Mouse (Mus musculus) embryonic facial prominence, embryonic 10.5 days (tissue): Measurements from ENCODE around the gene Ptprs. TPM values are rescaled to one million over a fixed set of nuclear protein-coding genes. Genes with fewer than 3 reads are reported as not detected.
"Not testable (repeated sequence)": the region's sequence is repeated elsewhere in the genome, so short reads cannot be mapped to it uniquely, and the experiment has no call there.

Experiments used
- DNase-seq: peaks from one replicate; pipeline ENCODE4 v3.0.0-alpha.2; 2017; ENCODE audit warnings: low spot score
- H3K27ac ChIP-seq: fragments of 300-500 bp; sonication (generic); replicated peaks from 2 replicates; pipeline ENCODE4 v1.5.1; 2016; ENCODE audit warnings: mild to moderate bottlenecking
- H3K27me3 ChIP-seq: fragments of 300-500 bp; sonication (generic); replicated peaks from 2 replicates; pipeline ENCODE4 v1.6.1; 2016; ENCODE audit warnings: low read depth, mild to moderate bottlenecking; ENCODE audit not compliant: poor library complexity, severe bottlenecking
- H3K36me3 ChIP-seq: fragments of 300-500 bp; sonication (generic); replicated peaks from 2 replicates; pipeline ENCODE4 v1.6.1; 2016; ENCODE audit warnings: mild to moderate bottlenecking, moderate library complexity
- H3K4me1 ChIP-seq: fragments of 300-500 bp; sonication (generic); 2 replicates; pipeline ENCODE4 v1.6.1; 2016
- H3K4me3 ChIP-seq: fragments of 300-500 bp; sonication (generic); 2 replicates; pipeline ENCODE4 v1.5.1; 2016; ENCODE audit warnings: mild to moderate bottlenecking, moderate library complexity
- H3K9me3 ChIP-seq: fragments of 300-500 bp; sonication (generic); 2 replicates; pipeline ENCODE4 v1.6.1; 2016; ENCODE audit warnings: mild to moderate bottlenecking
- WGBS: fragments of 180-500 bp; shearing (Covaris S2); methylation state at CpG from one replicate; pipeline ENCODE4 v1.1.7; 2016; 5-methylcytosine and 5-hydroxymethylcytosine counted together
- polyA plus RNA-seq: library from polyadenylated mRNA; unstranded; fragments of >200 nt; fragmentation: Nextera tagmentation; extraction: Ambion mirVana; gene quantifications from 2 replicates; pipeline ENCODE4 v1.2.1, GENCODE M21; 2016

Ptprs gene
- polyA plus RNA-seq, 1 experiment from 2014 or later: 86.4 TPM

DNA sequence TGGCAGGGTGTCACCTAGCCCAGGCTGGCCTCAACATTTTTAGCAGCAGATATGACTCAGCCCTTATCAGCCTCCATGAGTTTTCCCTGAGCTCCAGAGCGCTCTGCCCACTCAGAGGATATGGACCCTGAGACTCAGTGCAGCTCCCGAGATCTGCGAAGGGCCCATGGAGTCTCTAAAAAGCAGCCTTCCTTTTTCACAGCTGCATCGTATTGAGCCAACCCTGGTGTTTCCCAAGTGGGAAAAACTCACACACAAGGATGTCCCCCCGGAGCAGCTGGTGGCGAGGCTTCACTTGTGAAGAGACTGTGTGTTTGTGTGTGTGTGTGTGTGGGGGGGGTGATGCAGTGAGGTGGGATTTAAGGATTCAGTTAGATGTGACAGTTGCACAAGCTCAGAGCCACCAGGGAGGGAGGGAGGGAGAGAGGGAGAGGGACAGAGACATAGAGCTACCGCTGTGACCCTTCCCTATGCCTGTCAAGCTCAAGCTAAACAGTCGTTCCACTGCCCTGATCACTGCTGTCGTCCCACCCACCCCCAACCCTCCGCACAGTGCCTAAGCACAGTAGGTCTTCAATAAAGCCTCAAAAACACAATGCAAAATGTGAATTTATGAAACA is 32.8 kb upstream of the Ptprs start:
- WGBS: 36% methylated on average over 10 of the region's 10 CpGs
- DNase-seq: no peak
- Histone ChIP-seq H3K4me1 (peaks cover 54% of the 10 kb centered on the region), H3K27ac (peak overlapping the region; percentile 19; the same call in 1 of the 2 replicates), H3K4me3 (peak overlapping the region; percentile 41; the same call in 1 of the 2 replicates), H3K36me3 (no peaks in the 10 kb centered on the region), H3K27me3 (peaks cover 71% of the 10 kb centered on the region), H3K9me3 (peaks cover 18% of the 10 kb centered on the region)

DNA sequence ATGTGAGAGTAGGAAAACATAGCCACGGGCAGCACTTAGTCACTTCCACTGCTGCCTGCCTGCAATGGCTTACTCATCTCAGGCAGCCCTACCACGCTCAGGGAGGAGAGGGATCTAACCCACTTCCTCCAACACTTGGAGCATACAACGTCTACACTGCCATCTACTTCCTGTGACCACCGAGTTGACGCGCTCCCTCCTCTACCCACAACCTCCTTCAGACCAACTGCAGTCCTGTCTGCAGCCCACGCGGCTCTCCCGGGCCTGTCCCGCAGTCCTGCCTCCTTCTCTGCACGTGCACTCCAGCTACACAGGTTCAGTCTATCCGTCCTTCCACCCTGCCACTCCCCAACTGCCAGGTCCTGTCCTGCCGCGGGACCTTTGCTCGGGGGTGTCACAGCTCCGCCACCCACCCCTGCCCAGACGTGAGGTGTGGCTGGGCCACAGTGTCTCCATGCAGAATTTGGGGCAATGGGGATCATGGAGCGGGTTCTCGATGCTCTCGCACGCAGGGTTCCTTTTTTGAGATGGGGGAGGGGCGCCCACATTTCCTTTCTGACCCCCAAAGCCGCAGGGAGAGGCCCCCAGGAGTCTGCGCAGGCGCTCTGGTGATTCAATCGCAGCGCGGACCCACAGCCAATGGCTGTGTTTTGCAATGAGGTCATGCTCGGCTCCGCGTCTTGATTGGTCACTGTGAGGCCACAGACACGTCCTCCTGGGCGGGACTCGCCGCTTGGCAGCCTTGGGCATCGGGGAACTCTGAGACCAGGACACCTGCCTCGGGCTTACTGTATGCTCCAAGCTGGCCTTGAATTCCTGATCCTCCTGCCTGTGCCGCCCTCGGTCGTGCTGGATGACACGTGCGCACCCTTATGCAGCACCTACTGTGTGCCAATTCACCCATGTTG is 31.1 kb upstream of the Ptprs start:
- H3K9me3 ChIP-seq: peaks cover 19% of the 10 kb centered on the region
- H3K27ac ChIP-seq: peak overlapping the region; percentile 92
- no peaks in the 10 kb centered on the region for H3K36me3 ChIP-seq
- WGBS: under 1% methylated on average over 42 of the region's 42 CpGs
- H3K4me3 ChIP-seq: peak overlapping the region; percentile 65
- H3K4me1 ChIP-seq: peaks cover 54% of the 10 kb centered on the region
- peaks cover 54% of the 10 kb centered on the region for H3K27me3 ChIP-seq
- DNase-seq: peak; percentile 96

DNA sequence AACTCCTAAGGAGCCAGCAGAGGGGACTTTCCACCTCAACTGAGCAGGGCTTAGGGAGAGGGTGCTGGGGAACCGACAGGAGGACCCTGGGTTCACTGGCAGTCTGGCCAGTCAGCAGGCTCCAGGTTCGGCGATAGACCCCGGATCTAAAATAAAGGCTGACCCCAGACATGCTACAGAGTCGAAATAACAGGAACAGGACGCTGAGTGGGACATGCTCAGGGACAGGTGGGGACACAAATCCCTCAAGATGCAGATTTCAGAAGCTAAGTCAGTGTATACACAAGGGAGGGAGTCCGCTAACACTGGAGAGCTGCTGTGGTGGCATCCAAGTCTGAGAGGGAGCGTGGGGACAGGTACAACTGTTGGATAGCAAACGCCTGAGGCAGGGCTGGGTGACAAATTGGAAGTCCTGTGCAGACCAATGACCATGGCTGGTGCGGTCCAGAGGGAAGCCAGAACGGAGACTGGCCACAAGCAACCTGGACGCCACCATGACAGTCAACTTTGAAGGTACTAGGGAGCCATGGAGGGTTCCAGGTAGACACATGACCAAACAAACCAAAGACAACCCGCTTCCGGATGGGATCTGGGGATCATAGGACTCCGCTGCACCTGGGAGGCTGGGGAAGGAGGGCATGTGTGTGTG is 30.3 kb upstream of the Ptprs start:
- peaks cover 51% of the 10 kb centered on the region for H3K4me1 ChIP-seq
- peaks cover 14% of the 10 kb centered on the region for H3K9me3 ChIP-seq
- no peaks in the 10 kb centered on the region for H3K36me3 ChIP-seq
- H3K4me3 ChIP-seq: peak overlapping the region; percentile 65
- H3K27ac ChIP-seq: peak overlapping the region; percentile 92
- peaks cover 45% of the 10 kb centered on the region for H3K27me3 ChIP-seq
- DNase-seq: no peak
- WGBS: 59% methylated on average over 15 of the region's 15 CpGs

DNA sequence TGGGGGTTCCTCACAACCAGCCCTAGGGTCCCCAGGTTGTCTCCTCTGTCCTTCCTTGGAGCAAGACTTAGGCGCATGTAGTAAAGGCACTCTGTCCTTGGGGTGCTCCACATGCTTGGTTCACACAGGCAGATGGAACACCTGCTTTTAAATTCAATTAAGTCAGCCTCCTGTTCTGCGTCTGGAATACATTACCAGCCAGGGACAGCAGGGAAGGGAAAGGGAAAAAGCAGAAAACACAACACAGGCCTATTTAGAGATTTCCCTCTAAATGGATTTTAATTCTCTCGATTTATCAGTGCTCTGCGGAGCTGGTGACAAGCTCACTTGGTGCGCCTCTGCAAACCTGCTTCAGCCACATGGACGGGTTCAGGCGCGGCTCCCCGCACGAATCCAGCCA is 29.1 kb upstream of the Ptprs start:
- WGBS: 81% methylated on average over 10 of the region's 10 CpGs
- peaks cover 39% of the 10 kb centered on the region for H3K4me1 ChIP-seq
- no peak for DNase-seq

DNA sequence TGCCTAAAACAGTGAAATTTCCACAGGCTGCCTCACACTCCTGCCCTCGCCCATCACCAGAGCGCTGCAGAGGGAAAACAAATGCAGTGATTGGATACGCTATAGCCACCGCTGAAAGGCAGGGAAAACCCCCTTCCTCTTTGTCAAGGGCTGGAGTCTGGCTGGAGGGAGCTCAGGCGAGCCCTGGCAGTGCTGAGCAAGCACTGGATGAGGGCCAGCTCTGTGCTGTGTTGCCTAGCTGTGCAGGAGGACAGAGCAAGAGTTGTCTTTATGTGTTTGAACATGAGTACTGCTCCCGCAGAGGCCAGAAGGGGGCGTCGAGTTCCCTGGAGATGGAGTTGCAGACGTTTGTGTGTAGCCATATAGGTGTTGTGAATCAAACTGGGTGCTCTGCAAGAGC is 26.2 kb upstream of the Ptprs start:
- Histone ChIP-seq H3K4me1 (peaks cover 20% of the 10 kb centered on the region), H3K36me3 (no peaks in the 10 kb centered on the region), H3K27me3 (peaks cover 8% of the 10 kb centered on the region; the same call in 1 of the 2 replicates), H3K4me3 (no peak overlapping the region), H3K9me3 (peaks cover 20% of the 10 kb centered on the region; the same call in 1 of the 2 replicates), H3K27ac (no peak overlapping the region)
- 39% methylated on average over 9 of the region's 9 CpGs for WGBS
- DNase-seq: no peak

More for the DNA sequence above, 29.1 kb upstream of the Ptprs start:
- Histone ChIP-seq H3K9me3 (peaks cover 14% of the 10 kb centered on the region; the same call in 1 of the 2 replicates), H3K36me3 (no peaks in the 10 kb centered on the region), H3K27me3 (peaks cover 34% of the 10 kb centered on the region), H3K27ac (no peak overlapping the region), H3K4me3 (no peak overlapping the region)

DNA sequence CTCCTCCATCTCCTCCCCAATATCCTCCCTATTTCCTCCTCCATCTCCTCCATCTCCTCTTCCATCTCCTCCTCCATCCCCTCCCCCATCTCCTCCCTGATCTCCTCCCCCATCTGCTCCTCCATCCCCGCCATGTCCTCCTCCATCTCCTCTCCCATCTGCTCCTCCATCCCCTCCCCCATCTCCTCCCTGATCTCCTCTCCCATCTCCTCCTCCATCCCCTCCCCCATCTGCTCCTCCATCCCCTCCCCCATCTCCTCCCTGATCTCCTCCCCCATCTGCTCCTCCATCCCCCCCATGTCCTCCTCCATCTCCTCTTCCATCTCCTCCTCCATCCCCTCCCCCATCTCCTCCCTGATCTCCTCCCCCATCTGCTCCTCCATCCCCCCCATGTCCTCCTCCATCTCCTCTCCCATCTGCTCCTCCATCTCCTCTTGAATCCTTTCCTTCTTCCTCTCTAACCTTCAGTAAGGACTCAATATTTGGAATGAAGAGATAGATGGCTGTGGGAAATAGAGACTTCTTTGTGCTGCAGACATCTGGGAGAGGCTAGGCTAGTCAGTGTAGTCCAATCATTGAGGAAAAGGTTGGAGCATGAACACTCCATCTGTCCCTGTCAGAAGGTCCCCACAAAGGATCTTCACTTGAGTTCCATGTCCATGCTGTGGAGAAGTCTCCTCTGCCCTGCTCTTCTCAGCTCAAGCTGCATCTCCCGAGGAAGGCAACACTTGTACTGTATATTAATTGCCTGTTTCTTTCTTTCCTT is 25.5 kb upstream of the Ptprs start:
- DNase-seq, H3K4me3 ChIP-seq, H3K27me3 ChIP-seq, H3K36me3 ChIP-seq, H3K27ac ChIP-seq: not testable (repeated sequence)
- Histone ChIP-seq H3K4me1 (peaks cover 13% of the 10 kb centered on the region), H3K9me3 (peaks cover 26% of the 10 kb centered on the region)
- WGBS: 52% methylated on average over 2 of the region's 2 CpGs

DNA sequence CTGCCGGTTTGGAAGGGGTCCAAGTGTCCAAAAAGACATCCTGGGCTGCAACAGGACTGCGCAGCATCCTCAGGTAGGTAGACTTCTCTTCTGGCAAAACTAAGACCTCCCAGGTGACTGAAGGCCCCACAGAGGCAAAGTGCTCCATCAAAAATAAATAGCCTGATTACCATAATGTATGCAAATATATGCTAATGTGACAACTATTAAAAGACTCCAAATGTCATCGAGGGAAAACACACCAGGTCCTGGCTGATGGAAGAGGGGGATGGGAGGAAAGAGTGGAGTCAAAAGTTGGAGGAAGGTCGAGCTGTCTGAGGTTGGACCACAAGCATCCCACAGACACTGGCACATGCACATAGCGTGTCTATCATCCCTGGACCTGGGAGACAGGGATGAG is 22.9 kb upstream of the Ptprs start:
- H3K9me3 ChIP-seq: peaks cover 41% of the 10 kb centered on the region
- no peaks in the 10 kb centered on the region for H3K27me3 ChIP-seq
- DNase-seq: no peak
- H3K36me3 ChIP-seq: no peaks in the 10 kb centered on the region
- H3K4me1 ChIP-seq: no peaks in the 10 kb centered on the region
- no peak overlapping the region for H3K27ac ChIP-seq
- WGBS: 82% methylated on average over 5 of the region's 5 CpGs
- H3K4me3 ChIP-seq: no peak overlapping the region

DNA sequence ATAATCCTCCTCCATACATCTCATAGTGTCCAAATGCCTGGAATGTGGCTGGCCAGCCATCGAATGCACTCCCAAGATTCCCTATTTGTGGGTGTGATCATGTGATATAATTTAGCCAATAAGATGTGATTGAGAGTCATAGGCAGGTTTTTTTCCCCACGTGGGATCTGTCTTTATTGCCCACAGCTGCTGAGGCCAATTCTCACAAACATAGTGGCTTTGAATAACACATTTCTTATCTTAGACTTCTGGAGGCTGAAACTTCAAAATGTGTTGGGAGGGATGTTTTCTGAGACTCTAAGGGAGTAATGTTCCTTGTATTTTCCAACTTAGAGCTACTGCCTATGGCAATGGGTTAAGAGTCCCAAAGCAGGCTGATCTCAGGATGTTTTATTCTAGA is 18.2 kb upstream of the Ptprs start:
- WGBS: 71% methylated on average over 2 of the region's 2 CpGs
- Histone ChIP-seq H3K27ac (no peak overlapping the region), H3K9me3 (peaks cover 75% of the 10 kb centered on the region), H3K4me3 (no peak overlapping the region), H3K4me1 (no peaks in the 10 kb centered on the region), H3K27me3 (no peaks in the 10 kb centered on the region), H3K36me3 (no peaks in the 10 kb centered on the region)
- no peak for DNase-seq

DNA sequence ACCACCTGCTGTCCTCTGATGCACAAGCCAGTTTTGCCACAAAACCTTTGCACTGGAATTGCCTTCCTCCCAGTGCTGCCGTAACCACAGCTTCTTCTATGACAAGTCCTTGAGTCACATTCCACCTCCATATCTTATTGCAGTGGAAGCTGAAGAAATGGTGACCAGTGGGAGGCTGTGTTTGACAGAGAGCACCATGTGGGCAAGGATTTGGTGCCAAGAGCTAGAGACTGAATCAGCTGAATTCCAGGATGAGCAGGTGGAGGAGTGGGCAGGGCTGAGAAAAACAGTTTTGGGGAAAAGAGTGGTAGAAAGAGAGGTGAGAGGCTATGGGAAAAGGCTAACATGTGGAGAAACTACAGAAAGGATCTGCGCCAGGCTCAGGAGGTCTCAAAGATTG is 17.6 kb upstream of the Ptprs start:
- Histone ChIP-seq H3K27ac (no peak overlapping the region), H3K9me3 (peaks cover 75% of the 10 kb centered on the region), H3K4me1 (peaks cover 1% of the 10 kb centered on the region), H3K4me3 (no peak overlapping the region), H3K27me3 (no peaks in the 10 kb centered on the region), H3K36me3 (no peaks in the 10 kb centered on the region)
- WGBS: 88% methylated on average over 2 of the region's 2 CpGs
- DNase-seq: no peak

DNA sequence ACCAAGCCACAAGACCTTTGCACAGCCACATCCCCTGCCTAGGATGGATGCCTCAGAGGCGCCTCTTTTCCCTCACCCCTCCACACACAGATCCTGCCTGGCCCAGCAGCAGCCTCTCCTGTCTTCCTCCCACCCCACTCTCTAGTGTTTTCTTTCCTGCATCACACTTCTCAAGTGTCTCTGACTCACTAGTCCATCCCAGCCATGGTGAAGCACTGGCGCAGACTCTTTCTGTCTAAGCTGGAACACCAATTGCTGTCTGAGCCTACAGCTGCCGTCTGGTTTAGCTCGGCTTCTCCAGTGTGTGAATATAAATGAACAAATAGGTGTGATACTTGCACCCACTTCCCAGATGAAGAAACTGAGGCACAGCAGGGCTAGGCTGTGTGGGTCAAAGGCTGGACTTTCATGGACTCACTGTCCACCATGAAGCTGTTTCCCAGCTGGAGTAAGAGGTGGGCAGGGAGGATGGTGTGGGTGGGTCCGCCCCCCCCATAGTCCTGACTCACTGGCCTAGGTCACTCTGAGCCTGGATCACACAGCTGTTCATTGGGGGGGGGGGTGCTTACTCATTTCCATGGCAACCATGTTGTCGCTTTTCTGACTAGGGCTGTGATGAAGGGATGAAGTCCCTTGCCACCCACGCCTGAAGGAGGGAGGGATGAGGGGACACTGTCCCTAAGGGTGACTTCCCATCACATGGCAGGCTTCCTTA is 14.3 kb upstream of the Ptprs start:
- no peak overlapping the region for H3K4me3 ChIP-seq
- H3K4me1 ChIP-seq: peaks cover 25% of the 10 kb centered on the region
- no peaks in the 10 kb centered on the region for H3K36me3 ChIP-seq
- WGBS: 85% methylated on average over 7 of the region's 7 CpGs
- H3K27me3 ChIP-seq: no peaks in the 10 kb centered on the region
- no peak for DNase-seq
- H3K27ac ChIP-seq: no peak overlapping the region; the same call in 1 of the 2 replicates
- H3K9me3 ChIP-seq: peaks cover 51% of the 10 kb centered on the region

DNA sequence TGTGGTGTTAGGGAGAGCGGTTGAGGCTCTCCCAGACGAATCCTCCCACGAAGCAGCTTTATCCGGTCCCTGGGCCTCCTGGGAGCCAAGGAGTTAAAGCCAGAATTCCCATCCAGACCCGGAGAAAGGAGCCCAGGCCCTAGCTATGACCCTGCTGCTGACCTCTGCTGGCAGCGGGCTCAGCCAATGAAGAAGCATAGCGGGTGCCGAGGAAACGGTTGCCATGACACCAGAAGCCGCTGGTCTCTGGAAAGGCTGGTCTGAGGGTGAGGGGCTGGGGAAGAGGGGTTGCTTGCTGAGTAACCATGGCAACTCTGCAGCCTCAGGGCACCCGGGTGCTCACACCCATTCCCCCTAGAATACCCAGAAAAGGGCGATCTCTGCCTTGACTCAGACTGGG is 11.7 kb upstream of the Ptprs start:
- WGBS: 7% methylated on average over 12 of the region's 12 CpGs
- peak overlapping the region; percentile 38 for H3K4me3 ChIP-seq
- H3K27ac ChIP-seq: peak overlapping the region; percentile 77

More for the DNA sequence above, 11.7 kb upstream of the Ptprs start:
- H3K27me3 ChIP-seq: peaks cover 4% of the 10 kb centered on the region; the same call in 1 of the 2 replicates
- H3K4me1 ChIP-seq: peaks cover 31% of the 10 kb centered on the region
- H3K36me3 ChIP-seq: no peaks in the 10 kb centered on the region
- peaks cover 27% of the 10 kb centered on the region for H3K9me3 ChIP-seq
- DNase-seq: peak; percentile 87
